Mouse (Mus musculus): Measurements from ENCODE around the gene Zfp296. TPM values are rescaled to one million over a fixed set of nuclear protein-coding genes. Genes with fewer than 3 reads are reported as not detected.
"Not testable (repeated sequence)": the region's sequence is repeated elsewhere in the genome, so short reads cannot be mapped to it uniquely, and the experiment has no call there.

Gene Zfp296
- polyA plus RNA-seq, 1 experiment from 2014 or later: 0.14 TPM

DNA sequence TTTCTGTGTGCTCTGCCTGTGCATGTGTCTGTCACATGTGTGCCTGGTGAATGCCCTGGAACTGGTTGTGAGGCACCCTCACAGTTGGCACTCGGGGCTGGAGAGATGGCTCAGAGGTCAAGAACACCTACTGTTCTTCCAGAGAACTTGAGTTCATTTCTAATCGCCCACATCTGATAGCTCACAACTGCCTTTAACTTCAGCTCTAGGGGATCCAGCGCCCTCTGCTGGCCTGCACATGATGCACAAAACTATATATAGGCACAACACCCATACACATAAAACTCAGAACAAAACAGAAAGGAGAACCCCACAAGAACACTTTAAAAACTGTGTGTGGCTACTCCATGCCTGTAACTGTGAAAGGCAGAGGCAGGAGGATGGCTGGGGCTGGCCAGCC, 12.1 kb downstream of the Zfp296 start:
- Histone ChIP-seq H3K4me3 (ENCODE audit: low read depth, low read length) (no peak overlapping the region), H3K4me2 (replicated peaks; ENCODE audit: low read depth) (no peak overlapping the region), H3K9me3 (ENCODE audit: control insufficient read depth) (no peaks in the 10 kb centered on the region), H3K27me3 (replicated peaks; ENCODE audit: control insufficient read depth, insufficient read depth, low read length) (no peaks in the 10 kb centered on the region), H3K9ac (ENCODE audit: low read depth, low read length) (no peak overlapping the region), H3K36me3 (ENCODE audit: control insufficient read depth, insufficient read depth) (peaks cover 93% of the 10 kb centered on the region), H3K27ac (ENCODE audit: low read depth, low read length) (no peak overlapping the region), H3K4me1 (replicated peaks; ENCODE audit: control insufficient read depth, insufficient read depth, low read length) (0 out of 2 replicates have a peak, but pooled peaks cover 4% of the 10 kb centered on the region)
- ATAC-seq: no peak
- 44% methylated on average over 3 of the region's 3 CpGs for WGBS
- peak; percentile 80 for TF ChIP-seq CTCF (IDR thresholded peaks at IDR 0.05; ENCODE audit: low read depth)

DNA sequence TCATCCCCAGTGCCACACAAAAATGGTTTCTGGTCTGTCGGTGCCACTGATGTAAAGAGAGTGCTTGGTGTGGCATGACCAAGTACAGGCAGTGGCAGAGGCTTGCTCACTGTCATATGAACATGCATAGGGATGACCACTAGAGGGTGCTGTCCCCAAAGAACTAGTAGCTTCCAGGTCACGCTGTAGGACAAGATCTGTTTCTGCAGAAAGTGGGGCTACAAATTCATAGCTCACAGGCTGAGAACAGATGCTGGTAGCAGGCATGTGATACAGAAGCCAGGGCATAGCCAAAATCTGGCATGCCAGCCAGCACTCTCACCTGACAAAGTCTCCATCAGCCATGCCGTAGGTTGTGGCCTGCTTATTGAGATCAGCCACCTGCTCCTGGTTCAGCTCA, 12.8 kb downstream of the Zfp296 start:
- H3K4me1 ChIP-seq (replicated peaks; ENCODE audit: control insufficient read depth, insufficient read depth, low read length): 0 out of 2 replicates have a peak, but pooled peaks cover 4% of the 10 kb centered on the region
- no peak overlapping the region for H3K4me2 ChIP-seq (replicated peaks; ENCODE audit: low read depth)
- peak; percentile 97 for TF ChIP-seq CTCF (IDR thresholded peaks at IDR 0.05; ENCODE audit: low read depth)
- peak; percentile 42; the same call in 1 of the 2 replicates for ATAC-seq
- no peaks in the 10 kb centered on the region for H3K9me3 ChIP-seq (ENCODE audit: control insufficient read depth)
- H3K36me3 ChIP-seq (ENCODE audit: control insufficient read depth, insufficient read depth): peaks cover 90% of the 10 kb centered on the region
- H3K27ac ChIP-seq (ENCODE audit: low read depth, low read length): no peak overlapping the region
- 53% methylated on average over 3 of the region's 3 CpGs for WGBS
- no peak overlapping the region for H3K9ac ChIP-seq (ENCODE audit: low read depth, low read length)
- H3K27me3 ChIP-seq (replicated peaks; ENCODE audit: control insufficient read depth, insufficient read depth, low read length): no peaks in the 10 kb centered on the region
- no peak overlapping the region for H3K4me3 ChIP-seq (ENCODE audit: low read depth, low read length)

DNA sequence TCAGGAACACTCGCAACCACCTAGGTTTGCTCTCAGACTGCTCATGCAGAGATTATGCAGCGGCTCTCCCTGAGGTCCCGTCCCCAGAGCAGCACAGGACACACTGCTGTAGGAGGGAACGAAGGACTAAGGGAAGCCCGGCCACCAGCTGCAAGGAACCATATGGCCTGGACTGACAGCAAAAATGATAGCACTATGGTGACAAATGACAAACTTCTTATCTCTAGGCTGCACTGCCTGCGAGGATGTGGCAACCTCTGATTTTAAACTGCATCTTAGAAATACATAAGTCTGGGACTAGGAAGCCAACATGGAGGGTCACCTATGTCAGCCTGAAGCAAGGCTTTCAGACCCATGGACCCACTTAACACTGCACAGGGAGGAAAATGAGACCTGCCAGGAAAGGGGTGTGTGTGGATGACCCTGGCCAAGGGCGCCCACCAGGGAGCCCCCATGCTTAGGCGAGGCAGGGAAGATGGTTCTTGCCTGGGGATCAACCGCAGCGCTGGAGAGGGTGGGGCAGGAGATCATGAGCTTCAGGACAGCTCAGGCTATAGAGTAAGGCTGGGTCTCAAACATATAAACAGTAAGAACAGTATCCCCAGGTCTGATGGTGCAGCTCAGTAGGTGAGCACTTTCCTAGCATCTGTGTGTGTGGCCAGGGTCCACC, 16.1 kb downstream of the Zfp296 start:
- ATAC-seq: no peak
- no peak for TF ChIP-seq CTCF (IDR thresholded peaks at IDR 0.05; ENCODE audit: low read depth)
- 84% methylated on average over 10 of the region's 10 CpGs for WGBS

DNA sequence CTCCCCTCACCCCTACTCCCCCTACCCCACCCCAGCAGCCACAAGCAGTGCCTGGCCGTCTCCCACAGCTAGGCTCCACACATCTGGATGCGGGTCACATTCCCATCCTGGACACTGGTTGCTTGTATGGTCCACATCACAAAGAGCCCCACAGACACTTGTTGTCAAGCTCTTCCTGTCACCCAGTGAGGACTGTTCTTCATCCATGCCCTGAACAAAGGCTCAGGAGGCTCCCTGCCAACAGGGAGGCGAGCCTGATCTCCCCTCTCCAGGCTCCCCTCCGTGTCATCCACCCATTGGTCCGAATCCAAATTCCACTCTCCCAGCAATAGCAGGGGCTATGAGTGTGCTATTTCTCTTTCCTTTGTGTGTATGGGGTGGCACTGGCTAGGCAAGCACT, 23.5 kb downstream of the Zfp296 start:
- H3K27ac ChIP-seq (ENCODE audit: low read depth, low read length): 0 out of 2 replicates have a peak overlapping the region, but pooled peaks have one; percentile 7
- H3K4me2 ChIP-seq (replicated peaks; ENCODE audit: low read depth): no peak overlapping the region
- H3K4me3 ChIP-seq (ENCODE audit: low read depth, low read length): no peak overlapping the region
- no peak for ATAC-seq
- no peaks in the 10 kb centered on the region for H3K4me1 ChIP-seq (replicated peaks; ENCODE audit: control insufficient read depth, insufficient read depth, low read length)
- WGBS: 62% methylated on average over 5 of the region's 5 CpGs
- TF ChIP-seq CTCF (IDR thresholded peaks at IDR 0.05; ENCODE audit: low read depth): no peak
- H3K9ac ChIP-seq (ENCODE audit: low read depth, low read length): no peak overlapping the region
- no peaks in the 10 kb centered on the region for H3K9me3 ChIP-seq (ENCODE audit: control insufficient read depth)
- H3K36me3 ChIP-seq (ENCODE audit: control insufficient read depth, insufficient read depth): peaks cover 47% of the 10 kb centered on the region
- no peaks in the 10 kb centered on the region for H3K27me3 ChIP-seq (replicated peaks; ENCODE audit: control insufficient read depth, insufficient read depth, low read length)

More for the DNA sequence above, 16.1 kb downstream of the Zfp296 start:
- H3K36me3 ChIP-seq (ENCODE audit: control insufficient read depth, insufficient read depth): peaks cover 89% of the 10 kb centered on the region
- no peaks in the 10 kb centered on the region for H3K27me3 ChIP-seq (replicated peaks; ENCODE audit: control insufficient read depth, insufficient read depth, low read length)
- no peak overlapping the region for H3K4me3 ChIP-seq (ENCODE audit: low read depth, low read length)
- no peaks in the 10 kb centered on the region for H3K9me3 ChIP-seq (ENCODE audit: control insufficient read depth)
- H3K9ac ChIP-seq (ENCODE audit: low read depth, low read length): no peak overlapping the region
- H3K4me2 ChIP-seq (replicated peaks; ENCODE audit: low read depth): no peak overlapping the region
- H3K4me1 ChIP-seq (replicated peaks; ENCODE audit: control insufficient read depth, insufficient read depth, low read length): 0 out of 2 replicates have a peak, but pooled peaks cover 4% of the 10 kb centered on the region
- H3K27ac ChIP-seq (ENCODE audit: low read depth, low read length): no peak overlapping the region

DNA sequence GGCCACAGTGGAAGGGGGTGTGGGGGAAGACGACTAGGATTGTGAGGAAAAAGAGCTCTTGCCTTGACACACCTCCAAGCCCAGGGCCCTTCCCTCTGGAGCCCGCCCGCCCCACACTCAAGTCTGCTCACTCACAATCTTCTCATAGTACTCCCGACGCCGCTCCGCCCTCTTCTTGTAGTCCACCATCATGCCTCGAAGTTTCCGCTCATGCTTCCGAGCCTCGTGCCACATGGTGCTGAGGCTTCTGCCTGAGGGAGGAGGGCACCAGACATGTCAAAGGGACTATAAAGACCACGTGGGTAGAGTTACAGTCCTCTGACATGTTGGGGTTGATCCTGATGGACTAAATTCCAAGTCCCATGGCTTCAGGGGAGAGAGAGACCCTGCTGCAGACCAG, 26.0 kb downstream of the Zfp296 start:
- peak overlapping the region; percentile 85 for H3K4me2 ChIP-seq (replicated peaks; ENCODE audit: low read depth)
- peak overlapping the region; percentile 66; the same call in 1 of the 2 replicates for H3K4me3 ChIP-seq (ENCODE audit: low read depth, low read length)
- H3K27ac ChIP-seq (ENCODE audit: low read depth, low read length): no peak overlapping the region
- peaks cover 32% of the 10 kb centered on the region for H3K36me3 ChIP-seq (ENCODE audit: control insufficient read depth, insufficient read depth)
- H3K4me1 ChIP-seq (replicated peaks; ENCODE audit: control insufficient read depth, insufficient read depth, low read length): no peaks in the 10 kb centered on the region
- no peak for ATAC-seq
- no peak for TF ChIP-seq CTCF (IDR thresholded peaks at IDR 0.05; ENCODE audit: low read depth)
- no peaks in the 10 kb centered on the region for H3K9me3 ChIP-seq (ENCODE audit: control insufficient read depth)
- WGBS: 63% methylated on average over 12 of the region's 12 CpGs
- H3K9ac ChIP-seq (ENCODE audit: low read depth, low read length): peak overlapping the region; percentile 22; the same call in 1 of the 2 replicates
- H3K27me3 ChIP-seq (replicated peaks; ENCODE audit: control insufficient read depth, insufficient read depth, low read length): no peaks in the 10 kb centered on the region

DNA sequence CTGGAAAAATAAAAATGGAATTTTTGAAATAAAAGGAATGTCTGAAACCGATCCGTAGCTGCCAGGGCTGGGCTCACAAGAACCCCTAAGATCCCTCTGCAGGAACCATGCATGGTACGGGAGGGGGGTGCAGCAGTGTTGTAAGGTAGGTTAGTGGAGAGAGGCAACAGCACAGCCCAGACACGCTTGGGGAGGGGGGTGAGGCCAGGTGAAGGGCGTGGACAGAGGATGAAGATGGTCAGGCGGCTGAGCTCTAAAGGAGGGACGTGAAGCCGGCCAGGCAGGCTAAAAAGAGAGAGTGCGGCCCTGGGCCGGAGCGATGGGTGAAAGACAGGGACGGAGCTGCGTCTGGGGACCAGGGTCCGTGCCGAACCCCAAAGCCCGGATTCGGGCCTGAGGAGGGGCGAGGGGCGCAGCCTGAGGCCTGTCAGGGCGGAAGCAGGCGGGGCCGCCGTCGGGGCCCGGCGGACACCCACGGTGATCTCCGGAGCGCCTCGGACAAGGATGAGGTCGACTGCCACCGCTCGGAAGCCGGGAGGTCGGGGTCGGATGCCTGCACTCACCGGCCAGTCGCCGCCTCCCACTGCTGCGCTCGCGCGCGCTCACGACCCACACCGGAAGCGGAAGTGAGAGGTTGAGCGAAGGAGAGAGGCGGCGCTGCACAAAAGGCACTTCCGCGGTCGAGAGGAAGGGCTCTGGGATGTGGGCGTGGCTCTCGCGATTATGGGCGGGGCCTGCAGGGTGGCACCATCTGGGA, 26.9 kb downstream of the Zfp296 start, which contains the start of gene Clasrp:
Gene Clasrp (minus strand): TSS at position 638 of the 757 bp plus-strand sequence.
- WGBS: under 1% methylated on average over 55 of the region's 57 CpGs
- peak within 1 kb of the TSS; percentile 84 for H3K9ac ChIP-seq (ENCODE audit: low read depth, low read length)
- H3K27me3 ChIP-seq (replicated peaks; ENCODE audit: control insufficient read depth, insufficient read depth, low read length): no peaks in the 10 kb centered on the region
- ATAC-seq: peak; percentile 89
- no peaks in the 10 kb centered on the region for H3K4me1 ChIP-seq (replicated peaks; ENCODE audit: control insufficient read depth, insufficient read depth, low read length)
- H3K9me3 ChIP-seq (ENCODE audit: control insufficient read depth): no peaks in the 10 kb centered on the region
- H3K27ac ChIP-seq (ENCODE audit: low read depth, low read length): peak within 1 kb of the TSS; percentile 51
- H3K4me2 ChIP-seq (replicated peaks; ENCODE audit: low read depth): peak within 1 kb of the TSS; percentile 85
- H3K36me3 ChIP-seq (ENCODE audit: control insufficient read depth, insufficient read depth): peaks cover 25% of the 10 kb centered on the region
- peak within 1 kb of the TSS; percentile 66 for H3K4me3 ChIP-seq (ENCODE audit: low read depth, low read length)
- peak; percentile 36; the same call in 1 of the 2 replicates for TF ChIP-seq CTCF (IDR thresholded peaks at IDR 0.05; ENCODE audit: low read depth)

DNA sequence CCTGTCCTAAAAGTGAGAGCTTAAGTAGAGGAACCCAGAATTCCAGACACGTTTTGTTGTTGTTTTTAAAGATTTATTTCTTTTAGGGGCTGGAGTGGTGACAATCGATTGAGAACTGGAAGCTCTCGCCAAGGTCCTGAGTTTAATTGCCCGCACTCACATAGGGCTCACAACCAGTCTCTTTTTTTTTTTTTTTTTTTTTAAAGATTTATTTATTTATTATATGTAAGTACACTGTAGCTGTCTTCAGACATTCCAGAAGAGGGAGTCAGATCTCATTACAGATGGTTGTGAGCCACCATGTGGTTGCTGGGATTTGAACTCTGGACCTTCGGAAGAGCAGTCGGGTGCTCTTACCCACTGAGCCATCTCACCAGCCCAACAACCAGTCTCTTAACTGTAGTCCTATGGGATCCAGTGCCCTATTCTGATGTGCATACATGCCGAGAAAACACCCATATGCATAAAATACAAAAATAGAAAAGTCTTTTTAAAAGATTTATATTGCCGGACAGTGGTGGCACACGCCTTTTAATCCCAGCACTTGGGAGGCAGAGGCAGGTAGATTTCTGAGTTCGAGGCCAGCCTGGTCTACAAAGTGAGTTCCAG, 27.6 kb downstream of the Zfp296 start:
- ATAC-seq: peak; percentile 48
- Histone ChIP-seq H3K27ac (ENCODE audit: low read depth, low read length) (peak overlapping the region; percentile 51), H3K36me3 (ENCODE audit: control insufficient read depth, insufficient read depth) (peaks cover 18% of the 10 kb centered on the region), H3K4me3 (ENCODE audit: low read depth, low read length) (peak overlapping the region; percentile 66), H3K4me2 (replicated peaks; ENCODE audit: low read depth) (peak overlapping the region; percentile 85)
- not testable (repeated sequence) for H3K9ac ChIP-seq (ENCODE audit: low read depth, low read length); H3K4me1 ChIP-seq (replicated peaks; ENCODE audit: control insufficient read depth, insufficient read depth, low read length); H3K27me3 ChIP-seq (replicated peaks; ENCODE audit: control insufficient read depth, insufficient read depth, low read length); H3K9me3 ChIP-seq (ENCODE audit: control insufficient read depth)
- WGBS: 52% methylated on average over 10 of the region's 10 CpGs

All from intestine, postnatal 0 days (tissue).